Comparison of ENCODE assay signal across 8 mouse cellular contexts in genomic region chr16:95340885-95341791, GRCm38 (mm10).
A peak's percentile ranks its signal among the peaks of the same experiment; 100 is the strongest.
DNase-seq lines count a peak whose midpoint lies in the region; TF ChIP-seq lines count a peak whose summit lies in the region.

No protein-coding gene starts in this region.

- no peak overlapping the region for H3K9ac ChIP-seq in ES-E14 (ENCODE audit: insufficient read depth, low read depth, low read length, poor library complexity, severe bottlenecking)

- no peaks in the 10 kb centered on the region for H3K9me3 ChIP-seq in ES-E14 (ENCODE audit: control insufficient read depth, insufficient read depth, low read depth, low read length)

- H3K36me3 ChIP-seq in ES-E14 (ENCODE audit: control insufficient read depth, insufficient read depth, low read length, poor library complexity, severe bottlenecking), result no peaks in the 10 kb centered on the region

- no peak for TF ChIP-seq POLR2A in lung, adult 2 months (IDR thresholded peaks at IDR 0.05; ENCODE audit: borderline replicate concordance, extremely low read depth, low read depth, low read length)

- in situ Hi-C loops in ES-E14 (cut with MboI; ENCODE audit: low sequenced_read_pairs in 2 of 2, unreplicated experiment in 2 of 2), result loop anchor here in 1 of 2 experiments (25.0 kb wide), 1 partner anchor 529 kb away; no protein-coding TSS in a partner anchor

- no peak overlapping the region for H3K4me3 ChIP-seq in ES-E14 (ENCODE audit: insufficient read depth in 1 of 2, low read depth in 1 of 2, low read length in 2 of 2, poor library complexity in 1 of 2, severe bottlenecking in 1 of 2)
- H3K4me3 ChIP-seq in layer of hippocampus, adult 2 months, result peak overlapping the region; percentile 7; the same call in 1 of the 2 replicates
- H3K4me3 ChIP-seq in lung, adult 2 months (replicated peaks; ENCODE audit: extremely low read depth, low read depth, low read length), result no peak overlapping the region

- H3K27ac ChIP-seq in ES-E14 (ENCODE audit: insufficient read depth, low read depth, low read length, poor library complexity, severe bottlenecking), result no peak overlapping the region
- H3K27ac ChIP-seq in layer of hippocampus, adult 2 months, result peak overlapping the region; percentile 64

- H3K4me1 ChIP-seq in ES-E14 (ENCODE audit: control insufficient read depth in 2 of 2, insufficient read depth in 2 of 2, low read length in 2 of 2, poor library complexity in 1 of 2), result no peaks in the 10 kb centered on the region
- H3K4me1 ChIP-seq in lung, adult 2 months (ENCODE audit: control insufficient read depth, insufficient read depth, low read length), result peaks cover 7% of the 10 kb centered on the region; the same call in 1 of the 2 replicates

- TF ChIP-seq CTCF in layer of hippocampus, adult 2 months (conservative IDR thresholded peaks at IDR 0.05), result peak; percentile 80
- peak; percentile 95 for TF ChIP-seq CTCF in lung, adult 2 months (IDR thresholded peaks at IDR 0.05; ENCODE audit: insufficient read depth, low read length)

- peak; percentile 78 for DNase-seq in ES-E14 (ENCODE audit: low read depth, low spot score)
- DNase-seq in cerebellum, adult 11-12 months, result peak; percentile 88
- peak; percentile 89 for DNase-seq in forelimb bud, embryonic 11.5 days (ENCODE audit: low read depth, low spot score)
- DNase-seq in heart, postnatal 4 days, result peak; percentile 92
- peak; percentile 76 to 85 for DNase-seq in layer of hippocampus, adult 2 months (ENCODE audit: low spot score in 2 of 2)
- DNase-seq in lung, adult 2 months, result peak; percentile 86
- peak; percentile 69 for DNase-seq in ovary, postnatal 14 days (ENCODE audit: low spot score)
- peak; percentile 60 to 82 for DNase-seq in thymus, postnatal 10 days (ENCODE audit: low spot score in 2 of 2)

- WGBS in lung, adult 2 months, result 23% methylated on average over 28 of the region's 28 CpGs

TF ChIP-seq in ES-E14, 5 proteins besides CTCF, POLR2A, EP300 and RAD21:
- TF ChIP-seq ZNF384 (IDR thresholded peaks at IDR 0.05; ENCODE audit: low read depth, low read length) (no peak), HCFC1 (IDR thresholded peaks at IDR 0.05; ENCODE audit: borderline replicate concordance, insufficient read depth, low read length) (no peak), ZC3H11A (IDR thresholded peaks at IDR 0.05; ENCODE audit: borderline replicate concordance, low read depth, low read length) (peak; percentile 64; the same call in 1 of the 2 replicates)
